Mouse (Mus musculus) heart, embryonic 11.5 days (tissue): ENCODE data around the gene Cd2bp2. TPM values are rescaled to one million over a fixed set of nuclear protein-coding genes. Genes with fewer than 3 reads are reported as not detected.

Experiments
- ATAC-seq: fragments of 200-750 bp; cut with Nextera tagmentation; replicated peaks from 2 replicates; pipeline ENCODE4 v1.8.0; 2017; ENCODE audit warnings: moderate library complexity; ENCODE audit not compliant: insufficient number of reproducible peaks, low FRiP score, low TSS enrichment
- H3K27ac ChIP-seq: fragments of 300-500 bp; sonication (generic); 2 replicates; pipeline ENCODE4 v1.5.1; 2014; ENCODE audit warnings: mild to moderate bottlenecking, low read depth, low read length
- H3K27me3 ChIP-seq: fragments of 300-500 bp; sonication (generic); 2 replicates; pipeline ENCODE4 v1.6.1; 2014; ENCODE audit warnings: mild to moderate bottlenecking, low read length, mixed read lengths; ENCODE audit not compliant: control insufficient read depth, insufficient read depth
- H3K36me3 ChIP-seq: fragments of 300-500 bp; sonication (generic); 2 replicates; pipeline ENCODE4 v1.6.1; 2014; ENCODE audit warnings: mild to moderate bottlenecking, low read length, moderate library complexity, mixed read lengths; ENCODE audit not compliant: control insufficient read depth, insufficient read depth
- H3K4me1 ChIP-seq: fragments of 300-500 bp; sonication (generic); 2 replicates; pipeline ENCODE4 v1.6.1; 2014; ENCODE audit warnings: low read length; ENCODE audit not compliant: control insufficient read depth, insufficient read depth
- H3K4me2 ChIP-seq: fragments of 300-500 bp; sonication (generic); 2 replicates; pipeline ENCODE4 v1.6.1; 2014; ENCODE audit warnings: mild to moderate bottlenecking, moderate library complexity
- H3K4me3 ChIP-seq: fragments of 300-500 bp; sonication (generic); 2 replicates; pipeline ENCODE4 v1.5.1; 2014; ENCODE audit warnings: low read depth, low read length
- H3K9ac ChIP-seq: fragments of 300-500 bp; sonication (generic); 2 replicates; pipeline ENCODE4 v1.6.1; 2014; ENCODE audit warnings: mild to moderate bottlenecking, low read depth, low read length, moderate library complexity
- H3K9me3 ChIP-seq: fragments of 300-500 bp; sonication (generic); replicated peaks from 2 replicates; pipeline ENCODE4 v1.6.1; 2016; ENCODE audit warnings: low read length; ENCODE audit not compliant: control insufficient read depth
- WGBS: fragments of 180-500 bp; shearing (Covaris S2); extraction: QIAGEN DNeasy Blood & Tissue Kit; methylation state at CpG from one replicate; pipeline ENCODE4 v1.1.7; 2014; ENCODE audit not compliant: insufficient replicate concordance; 5-methylcytosine and 5-hydroxymethylcytosine counted together
- polyA plus RNA-seq: library from polyadenylated mRNA; unstranded; fragments of >200 nt; fragmentation: Nextera tagmentation; extraction: Ambion mirVana; gene quantifications from 2 replicates; pipeline ENCODE4 v1.2.1, GENCODE M21; 2014

Cd2bp2 gene
- polyA plus RNA-seq, 1 experiment from 2014 or later: 41.8 TPM

- H3K27ac ChIP-seq: no peak overlapping the region
Measured at GRCm38 (mm10) chr7:127145387-127146266, 50.2 kb downstream of the Cd2bp2 start.

GRCm38 (mm10) chr7:127144412-127144811, 51.4 kb downstream of the Cd2bp2 start:
- WGBS: 69% methylated on average over 7 of the region's 7 CpGs
- Histone ChIP-seq H3K36me3 (no peaks in the 10 kb centered on the region), H3K27ac (no peak overlapping the region), H3K4me3 (no peak overlapping the region), H3K9ac (no peak overlapping the region), H3K27me3 (no peaks in the 10 kb centered on the region), H3K9me3 (no peaks in the 10 kb centered on the region), H3K4me1 (no peaks in the 10 kb centered on the region), H3K4me2 (no peak overlapping the region)
- ATAC-seq: no peak

More at GRCm38 (mm10) chr7:127145387-127146266, 50.2 kb downstream of the Cd2bp2 start:
- 50% methylated on average over 9 of the region's 9 CpGs for WGBS
- Histone ChIP-seq H3K9ac (no peak overlapping the region), H3K4me3 (no peak overlapping the region), H3K9me3 (no peaks in the 10 kb centered on the region), H3K4me1 (no peaks in the 10 kb centered on the region), H3K36me3 (no peaks in the 10 kb centered on the region), H3K27me3 (no peaks in the 10 kb centered on the region), H3K4me2 (no peak overlapping the region)
- no peak for ATAC-seq

DNA sequence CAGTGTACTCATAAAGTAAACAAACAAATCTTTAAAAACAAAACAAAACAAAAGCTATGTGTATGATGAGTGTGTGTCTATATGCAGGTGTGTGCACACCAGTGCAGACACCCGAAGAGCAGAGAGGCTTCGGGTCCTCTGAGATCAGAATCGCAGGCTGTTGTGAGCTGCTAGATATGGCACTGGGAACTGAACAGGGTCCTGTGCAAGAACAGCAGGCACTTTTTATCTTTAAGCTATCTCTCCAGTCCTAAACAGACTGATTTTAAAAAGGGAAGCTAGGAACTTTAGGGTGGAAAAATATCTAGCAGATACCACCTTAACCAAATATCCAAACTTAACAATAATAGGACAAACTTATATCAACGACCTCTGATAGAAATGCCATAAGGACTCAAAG, 53.2 kb downstream of the Cd2bp2 start:
- no peak overlapping the region for H3K27ac ChIP-seq
- ATAC-seq: no peak
- H3K9me3 ChIP-seq: no peaks in the 10 kb centered on the region
- no peak overlapping the region for H3K4me2 ChIP-seq
- H3K27me3 ChIP-seq: no peaks in the 10 kb centered on the region
- H3K4me1 ChIP-seq: no peaks in the 10 kb centered on the region
- no peak overlapping the region for H3K9ac ChIP-seq
- no peak overlapping the region for H3K4me3 ChIP-seq
- H3K36me3 ChIP-seq: no peaks in the 10 kb centered on the region
- whole genome bisulfite sequencing: 79% methylated on average over 4 of the region's 4 CpGs

GRCm38 (mm10) chr7:127142214-127142613, 53.6 kb downstream of the Cd2bp2 start:
- WGBS: 42% methylated on average over 2 of the region's 2 CpGs
- Histone ChIP-seq H3K4me1 (no peaks in the 10 kb centered on the region), H3K4me3 (no peak overlapping the region), H3K36me3 (no peaks in the 10 kb centered on the region), H3K9me3 (no peaks in the 10 kb centered on the region), H3K27ac (no peak overlapping the region), H3K9ac (no peak overlapping the region), H3K4me2 (no peak overlapping the region), H3K27me3 (no peaks in the 10 kb centered on the region)
- no peak for ATAC-seq

Other genes starting within 250 kb of the Cd2bp2 start
- gene Asphd1, start 246.5 kb downstream of the Cd2bp2 start, polyA plus RNA-seq: 0.23 TPM in 1 of 2 replicates, not detected in the other
- 0.20 and 0.31 TPM in 2 replicates for gene Sez6l2, start 245.5 kb downstream of the Cd2bp2 start, polyA plus RNA-seq
- gene Cdipt, start 220.1 kb downstream of the Cd2bp2 start, polyA plus RNA-seq: 62.8 and 63.0 TPM in 2 replicates
- gene Cdiptos, start 220.0 kb downstream of the Cd2bp2 start, polyA plus RNA-seq: 1.1 and 1.2 TPM in 2 replicates
- 8.2 and 8.5 TPM in 2 replicates for gene Mvp, start 181.4 kb downstream of the Cd2bp2 start, polyA plus RNA-seq
- gene Pagr1b, start 179.6 kb downstream of the Cd2bp2 start, polyA plus RNA-seq: not detected in 2 replicates
- gene Pagr1a, start 178.7 kb downstream of the Cd2bp2 start, polyA plus RNA-seq: 50.9 and 53.2 TPM in 2 replicates
- 36.6 and 40.9 TPM in 2 replicates for gene Gm42742, start 175.0 kb downstream of the Cd2bp2 start, polyA plus RNA-seq
- 4.5 and 5.0 TPM in 2 replicates for gene Prrt2, start 174.8 kb downstream of the Cd2bp2 start, polyA plus RNA-seq
- gene Maz, start 169.0 kb downstream of the Cd2bp2 start, polyA plus RNA-seq: 38.6 and 44.1 TPM in 2 replicates
- 97.7 and 103 TPM in 2 replicates for gene Kif22, start 153.6 kb downstream of the Cd2bp2 start, polyA plus RNA-seq
- gene Zg16, start 108.7 kb downstream of the Cd2bp2 start, polyA plus RNA-seq: not detected in 2 replicates
- gene AI467606, start 104.7 kb downstream of the Cd2bp2 start, polyA plus RNA-seq: 0.92 and 0.96 TPM in 2 replicates
- gene Qprt, start 73.8 kb downstream of the Cd2bp2 start, polyA plus RNA-seq: 6.2 and 6.6 TPM in 2 replicates
- 0.32 and 0.39 TPM in 2 replicates for gene Spn, start 58.2 kb downstream of the Cd2bp2 start, polyA plus RNA-seq
- 17.5 and 23.7 TPM in 2 replicates for gene Tbc1d10b, start 12.4 kb upstream of the Cd2bp2 start, polyA plus RNA-seq
- gene Mylpf, start 12.8 kb upstream of the Cd2bp2 start, polyA plus RNA-seq: 27.8 and 37.5 TPM in 2 replicates
- 12.3 and 14.6 TPM in 2 replicates for gene Zfp553, start 37.0 kb upstream of the Cd2bp2 start, polyA plus RNA-seq
- gene Sept1, start 37.1 kb upstream of the Cd2bp2 start, polyA plus RNA-seq: 19.8 and 23.1 TPM in 2 replicates
- gene Zfp771, start 48.2 kb upstream of the Cd2bp2 start, polyA plus RNA-seq: 35.6 and 39.7 TPM in 2 replicates
- 184 and 197 TPM in 2 replicates for gene Dctpp1, start 64.7 kb upstream of the Cd2bp2 start, polyA plus RNA-seq
- gene Sephs2, start 78.0 kb upstream of the Cd2bp2 start, polyA plus RNA-seq: 80.8 and 87.8 TPM in 2 replicates
- 0.46 and 0.68 TPM in 2 replicates for gene Itgal, start 100.2 kb upstream of the Cd2bp2 start, polyA plus RNA-seq
- 4.7 and 6.0 TPM in 2 replicates for gene Zfp768, start 149.5 kb upstream of the Cd2bp2 start, polyA plus RNA-seq
- gene Zfp747, start 180.0 kb upstream of the Cd2bp2 start, polyA plus RNA-seq: 4.4 and 4.9 TPM in 2 replicates
- gene 9130019O22Rik, start 191.1 kb upstream of the Cd2bp2 start, polyA plus RNA-seq: 3.7 and 5.5 TPM in 2 replicates
- gene E430018J23Rik, start 197.6 kb upstream of the Cd2bp2 start, polyA plus RNA-seq: 4.9 and 5.6 TPM in 2 replicates
- 4.6 and 4.8 TPM in 2 replicates for gene Zfp764, start 210.8 kb upstream of the Cd2bp2 start, polyA plus RNA-seq
- 14.7 and 23.5 TPM in 2 replicates for gene Zfp688, start 226.0 kb upstream of the Cd2bp2 start, polyA plus RNA-seq